Mouse (Mus musculus): ENCODE data around the gene Olfr724. TPM values are rescaled to one million over a fixed set of nuclear protein-coding genes. Genes with fewer than 3 reads are reported as not detected.
"Not testable (repeated sequence)": the region's sequence is repeated elsewhere in the genome, so short reads cannot be mapped to it uniquely, and the experiment has no call there.

Gene Olfr724
- not detected in 2 replicates for polyA plus RNA-seq (2015; fragmentation: Nextera tagmentation; extraction: Ambion mirVana)

DNA sequence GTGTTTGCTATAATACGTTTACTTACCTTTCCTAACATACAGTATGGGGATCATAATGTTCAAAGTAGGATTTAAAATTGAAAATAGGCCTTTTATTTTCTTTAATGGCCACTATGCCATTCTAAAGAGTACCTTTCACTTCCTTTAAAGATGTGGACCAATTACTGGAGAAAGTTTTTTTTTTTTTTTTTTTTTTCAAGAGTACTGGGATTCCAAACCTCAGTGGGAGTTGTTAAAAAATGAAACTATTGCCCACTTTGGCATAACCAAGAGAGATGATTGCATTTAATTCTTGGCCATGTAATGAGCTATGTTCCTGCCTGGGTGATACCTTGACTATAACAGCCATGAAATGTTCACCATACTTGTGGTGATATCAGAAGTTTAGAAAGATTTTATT lies at the start of gene Olfr724:
Gene Olfr724 (minus strand): TSS at position 101 of the 400 bp plus-strand sequence.
- not testable (repeated sequence) for H3K9ac ChIP-seq (replicated peaks); H3K4me1 ChIP-seq; H3K4me2 ChIP-seq; H3K9me3 ChIP-seq (replicated peaks); H3K27me3 ChIP-seq (replicated peaks); H3K27ac ChIP-seq (replicated peaks); H3K36me3 ChIP-seq; H3K4me3 ChIP-seq (replicated peaks); ATAC-seq (ENCODE audit: low FRiP score)
- WGBS, result 78% methylated on average over 1 of the region's 1 CpGs

DNA sequence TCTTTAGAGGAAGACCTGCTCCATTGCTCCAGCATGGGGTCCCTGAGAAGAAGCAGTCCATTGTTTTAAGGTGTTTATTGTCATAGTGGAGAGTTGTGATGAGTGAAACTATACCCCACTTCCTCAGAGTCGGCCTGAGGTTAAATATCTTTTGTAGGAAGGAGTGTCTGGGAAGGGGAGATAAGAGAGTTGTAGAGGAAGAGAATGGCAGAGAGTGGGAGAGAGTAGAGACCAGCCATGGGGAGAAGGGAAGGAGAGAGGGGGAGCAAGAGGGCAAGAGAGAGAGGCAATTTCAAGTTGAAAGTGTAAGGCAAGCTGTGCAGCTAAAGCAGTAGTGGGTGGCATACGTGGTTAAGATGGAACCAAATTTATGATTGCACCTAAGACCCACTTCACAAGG lies 7.2 kb downstream of the Olfr724 start:
- no peaks in the 10 kb centered on the region for H3K9me3 ChIP-seq (replicated peaks)
- ATAC-seq (ENCODE audit: low FRiP score), result no peak
- no peaks in the 10 kb centered on the region for H3K36me3 ChIP-seq
- no peak overlapping the region for H3K27ac ChIP-seq (replicated peaks)
- WGBS, result 57% methylated on average over 2 of the region's 2 CpGs
- H3K9ac ChIP-seq (replicated peaks), result no peak overlapping the region
- no peak overlapping the region for H3K4me2 ChIP-seq
- H3K4me1 ChIP-seq, result no peaks in the 10 kb centered on the region
- H3K4me3 ChIP-seq (replicated peaks), result no peak overlapping the region
- H3K27me3 ChIP-seq (replicated peaks), result no peaks in the 10 kb centered on the region

DNA sequence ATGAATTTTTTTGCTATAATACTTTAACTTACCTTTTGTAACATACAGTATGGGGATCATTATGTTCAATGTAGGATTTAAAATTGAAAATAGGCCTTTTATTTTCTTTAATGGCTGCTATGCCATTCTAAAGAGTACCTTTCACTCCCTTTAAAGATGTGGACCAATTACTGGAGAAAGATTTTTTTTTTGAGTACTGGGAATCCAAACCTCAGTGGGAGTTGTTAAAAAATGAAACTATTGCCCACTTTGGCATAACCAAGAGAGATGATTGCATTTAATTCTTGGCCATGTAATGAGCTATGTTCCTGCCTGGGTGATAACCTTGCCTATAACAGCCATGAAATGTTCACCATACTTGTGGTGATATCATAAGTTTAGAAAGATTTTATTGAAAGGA lies 31.4 kb downstream of the Olfr724 start, which contains the start of gene Olfr723:
Gene Olfr723 (minus strand): TSS at position 101 of the 400 bp plus-strand sequence.
- H3K27me3 ChIP-seq (replicated peaks); H3K4me2 ChIP-seq; H3K9me3 ChIP-seq (replicated peaks); H3K36me3 ChIP-seq; H3K4me1 ChIP-seq; H3K4me3 ChIP-seq (replicated peaks); H3K9ac ChIP-seq (replicated peaks); H3K27ac ChIP-seq (replicated peaks); ATAC-seq (ENCODE audit: low FRiP score): not testable (repeated sequence)

Other genes with a start within 250 kb of the Olfr724 start
- gene Armh4, start 179.9 kb downstream of the Olfr724 start, polyA plus RNA-seq (2015; fragmentation: Nextera tagmentation; extraction: Ambion mirVana), result 22.9 and 25.8 TPM in 2 replicates
- gene Olfr722, start 61.3 kb downstream of the Olfr724 start, polyA plus RNA-seq (2015; fragmentation: Nextera tagmentation; extraction: Ambion mirVana), result not detected in 2 replicates
- gene Olfr723, start 31.5 kb downstream of the Olfr724 start, polyA plus RNA-seq (2015; fragmentation: Nextera tagmentation; extraction: Ambion mirVana), result not detected in 2 replicates
- not detected in 2 replicates for gene Olfr725, start 77.1 kb upstream of the Olfr724 start, polyA plus RNA-seq (2015; fragmentation: Nextera tagmentation; extraction: Ambion mirVana)
- gene Olfr726, start 127.7 kb upstream of the Olfr724 start, polyA plus RNA-seq (2015; fragmentation: Nextera tagmentation; extraction: Ambion mirVana), result not detected in 2 replicates
- gene Olfr727, start 159.9 kb upstream of the Olfr724 start, polyA plus RNA-seq (2015; fragmentation: Nextera tagmentation; extraction: Ambion mirVana), result not detected in 2 replicates
- not detected in 2 replicates for gene Olfr728, start 179.4 kb upstream of the Olfr724 start, polyA plus RNA-seq (2015; fragmentation: Nextera tagmentation; extraction: Ambion mirVana)
- not detected in 2 replicates for gene Olfr729, start 189.6 kb upstream of the Olfr724 start, polyA plus RNA-seq (2015; fragmentation: Nextera tagmentation; extraction: Ambion mirVana)
- gene Olfr730, start 224.9 kb upstream of the Olfr724 start, polyA plus RNA-seq (2015; fragmentation: Nextera tagmentation; extraction: Ambion mirVana), result not detected in 2 replicates

Data from neural tube, embryonic 15.5 days (tissue).